Mouse (Mus musculus) MEL (cell line): ENCODE results near the gene Tctn3.

Experiments
- CTCF ChIP-seq, 3 experiments: IDR thresholded peaks in 2 of 3; conservative IDR thresholded peaks in 1 of 3; 2 replicates each; pipeline ENCODE4 v1.5.1; 2011 to 2012; ENCODE audit warnings: low read length in 3 of 3, low read depth in 2 of 3, mild to moderate bottlenecking in 2 of 3, improper control_type of control experiment in 1 of 3, inconsistent platforms in 1 of 3, mixed read lengths in 1 of 3, moderate library complexity in 1 of 3; ENCODE audit not compliant: control insufficient read depth in 1 of 3, insufficient read depth in 1 of 3, poor library complexity in 1 of 3, severe bottlenecking in 1 of 3
- EP300 ChIP-seq, 2 experiments: IDR thresholded peaks; 2 replicates each; pipeline ENCODE4 v1.6.1; 2011; ENCODE audit warnings: improper control_type of control experiment in 2 of 2, low read length in 2 of 2, low read depth in 1 of 2, mild to moderate bottlenecking in 1 of 2
- MAX ChIP-seq: IDR thresholded peaks from 2 replicates; pipeline ENCODE4 v1.6.1; 2011; ENCODE audit warnings: low read length, improper control_type of control experiment
- MAZ ChIP-seq: IDR thresholded peaks from 2 replicates; pipeline ENCODE4 v1.6.1; 2012; ENCODE audit warnings: low read depth, mild to moderate bottlenecking, inconsistent platforms, low read length, improper control_type of control experiment
- POLR2A ChIP-seq, 2 experiments: IDR thresholded peaks; 2 replicates each; pipeline ENCODE4 v1.6.1; 2011 to 2012; ENCODE audit warnings: low read length in 2 of 2, mild to moderate bottlenecking in 2 of 2, control low read depth in 1 of 2, improper control_type of control experiment in 1 of 2, low read depth in 1 of 2, moderate library complexity in 1 of 2; ENCODE audit not compliant: control insufficient read depth in 1 of 2, insufficient read depth in 1 of 2, poor library complexity in 1 of 2
- TBP ChIP-seq: IDR thresholded peaks from 2 replicates; pipeline ENCODE4 v1.8.0; 2011; ENCODE audit warnings: low read depth, low read length, improper control_type of control experiment
- USF1 ChIP-seq: IDR thresholded peaks from 2 replicates; pipeline ENCODE4 v1.6.1; 2014; ENCODE audit warnings: low read depth, mild to moderate bottlenecking, inconsistent platforms, low read length, improper control_type of control experiment, moderate library complexity
- ZC3H11A ChIP-seq: IDR thresholded peaks from 2 replicates; pipeline ENCODE4 v1.6.1; 2012; ENCODE audit warnings: low read depth, mild to moderate bottlenecking, inconsistent platforms, low read length, improper control_type of control experiment

GRCm38 (mm10) chr19:40658281-40658680 lies 46.2 kb upstream of the Tctn3 start:
- TF ChIP-seq EP300 (IDR thresholded peaks at IDR 0.05; ENCODE audit: low read depth in 1 of 2, low read length in 2 of 2) = no peak
- no peak for TF ChIP-seq POLR2A (IDR thresholded peaks at IDR 0.05; ENCODE audit: control insufficient read depth in 1 of 2, insufficient read depth in 1 of 2, low read depth in 1 of 2, low read length in 2 of 2, poor library complexity in 1 of 2)
- no peak for TF ChIP-seq CTCF (IDR thresholded peaks at IDR 0.05 in 2 of 3, conservative IDR thresholded peaks at IDR 0.05 in 1 of 3; ENCODE audit: control insufficient read depth in 1 of 3, insufficient read depth in 1 of 3, low read depth in 2 of 3, low read length in 3 of 3, poor library complexity in 1 of 3, severe bottlenecking in 1 of 3)
- no peak for TF ChIP-seq USF1
- no peak for TF ChIP-seq TBP
- no peak for TF ChIP-seq MAZ
- no peak for TF ChIP-seq ZC3H11A
- no peak for TF ChIP-seq MAX
